Mouse (Mus musculus) c-Kit-negative CD71-positive TER-119-positive erythroid progenitor cells, embryonic 14.5 days (primary cell): ENCODE data around the gene Pars2.

Experiments used
- DNase-seq: peaks from one replicate; pipeline ENCODE4 v3.0.0-alpha.2; 2013; ENCODE audit warnings: low read depth, low spot score

The Pars2 gene

GRCm38 (mm10) chr4:106704416-106704815, 53.5 kb downstream of the Pars2 start:
- no peak for DNase-seq
